ENCODE assay signal across 8 mouse cellular contexts in genomic region chr5:98016247-98017203, GRCm38 (mm10). TPM values are rescaled to one million over a fixed set of nuclear protein-coding genes. Genes with fewer than 3 reads are reported as not detected.
A peak's percentile ranks its signal among the peaks of the same experiment; 100 is the strongest.
DNase-seq lines count a peak whose midpoint lies in the region; ATAC-seq and TF ChIP-seq lines count a peak whose summit lies in the region.
"Had no signal": no experiment of that assay in that cellular context is flagged by ENCODE, and none has a peak within 500 bp of the region (broad histone marks: within the 10 kb centered on the region; RNA-seq: fewer than 3 reads in every experiment).

No protein-coding gene starts in this region.

- intact Hi-C loops in left cerebral cortex, postnatal 25 days (cut with DNase I), result no loop called here

- H3K9me3 ChIP-seq in heart, postnatal 0 days (replicated peaks; ENCODE audit: control insufficient read depth, low read length), result no peaks in the 10 kb centered on the region
- H3K9me3 ChIP-seq: embryonic facial prominence, embryonic 13.5 days had no signal

- H3K9ac ChIP-seq in heart, postnatal 0 days (replicated peaks; ENCODE audit: low read depth, low read length), result no peak overlapping the region
- H3K9ac ChIP-seq: embryonic facial prominence, embryonic 13.5 days had no signal

- H3K4me2 ChIP-seq in heart, postnatal 0 days (ENCODE audit: low read depth, low read length), result peak overlapping the region; percentile 19; the same call in 1 of the 2 replicates
- H3K4me2 ChIP-seq: embryonic facial prominence, embryonic 13.5 days had no signal

- H3K36me3 ChIP-seq in heart, postnatal 0 days (replicated peaks; ENCODE audit: control insufficient read depth, insufficient read depth, low read length), result peaks cover 26% of the 10 kb centered on the region

- ATAC-seq in heart, postnatal 0 days (ENCODE audit: insufficient read depth, low read depth), result peak; percentile 77
- peak; percentile 85 for ATAC-seq in megakaryocyte progenitor cell, adult 5-6 weeks (replicated peaks; ENCODE audit: poor library complexity)

- no peak overlapping the region for H3K4me3 ChIP-seq in heart, postnatal 0 days (ENCODE audit: low read depth, low read length)
- H3K4me3 ChIP-seq: embryonic facial prominence, embryonic 13.5 days had no signal

- 51% methylated on average over 20 of the region's 20 CpGs for WGBS in heart, postnatal 0 days

- H3K4me1 ChIP-seq in heart, postnatal 0 days (ENCODE audit: control insufficient read depth, insufficient read depth), result peaks cover 23% of the 10 kb centered on the region
- H3K4me1 ChIP-seq: embryonic facial prominence, embryonic 13.5 days had no signal

- no peak for TF ChIP-seq EP300 in heart, postnatal 0 days (IDR thresholded peaks at IDR 0.05; ENCODE audit: low read depth)

- H3K27me3 ChIP-seq in heart, postnatal 0 days (ENCODE audit: control insufficient read depth, insufficient read depth, low read length), result no peaks in the 10 kb centered on the region
- H3K27me3 ChIP-seq: embryonic facial prominence, embryonic 13.5 days had no signal

- H3K27ac ChIP-seq in heart, postnatal 0 days (ENCODE audit: low read depth), result peak overlapping the region; percentile 69
- H3K27ac ChIP-seq: embryonic facial prominence, embryonic 13.5 days had no signal

- TF ChIP-seq CTCF in heart, postnatal 0 days (IDR thresholded peaks at IDR 0.05; ENCODE audit: low read depth), result no peak

- peak; percentile 87 to 91 for DNase-seq in B cell, adult 2 months
- peak; percentile 44 to 62 for DNase-seq in CD8-positive naive resting alpha-beta T cell, adult 2 months (ENCODE audit: low read depth in 2 of 2, low spot score in 2 of 2)
- peak; percentile 58 for DNase-seq in heart, postnatal 0 days (ENCODE audit: low spot score)
- peak; percentile 54 for DNase-seq in thymus, postnatal 25 days
- DNase-seq in cerebellum, postnatal 36 days, result no peak
- DNase-seq in left cerebral cortex, postnatal 25 days (ENCODE audit: low spot score in 2 of 2), result no peak

RNA-seq across cellular contexts. Expression of gene Antxr2, which starts 14.3 kb away (rescaled TPM):
- total RNA-seq in heart, postnatal 0 days (2014; rRNA removed; ENCODE audit: low replicate concordance), result 66.2 and 78.7 TPM in 2 replicates
- polyA plus RNA-seq in heart, postnatal 0 days (2015; fragmentation: Nextera tagmentation; extraction: Ambion mirVana), result 48.6 and 49.9 TPM in 2 replicates
- 5.2 and 7.5 TPM in 2 replicates for total RNA-seq in megakaryocyte progenitor cell, adult 5-6 weeks (2015)
- 4.8 and 7.6 TPM in 2 replicates for total RNA-seq in megakaryocyte progenitor cell, adult 5-6 weeks (2017)
- 1 to 10 TPM; 1.7 to 1.9 TPM for total RNA-seq in left cerebral cortex, postnatal 25 days (2021)

Comparison
In these comparisons a context has a peak if more than half of its experiments do, and no peak if none do; other contexts are left out.
1. DNase-seq: peak in B cell, adult 2 months (2 of 2), CD8-positive naive resting alpha-beta T cell, adult 2 months (2 of 2), heart, postnatal 0 days (single experiment) and thymus, postnatal 25 days (single experiment); none in cerebellum, postnatal 36 days (0 of 2) and left cerebral cortex, postnatal 25 days (0 of 2).